Mouse (Mus musculus) testis, adult 2 months (tissue): ENCODE measurements around the gene Aloxe3.

Source experiments
- CTCF ChIP-seq: fragments of 200-500 bp; IDR thresholded peaks from 2 replicates; pipeline ENCODE4 v1.5.1; 2012; ENCODE audit warnings: low read depth, mild to moderate bottlenecking, inconsistent platforms, low read length, moderate library complexity; ENCODE audit not compliant: control insufficient read depth, insufficient read depth, insufficient replicate concordance
- POLR2A ChIP-seq: fragments of 200-500 bp; IDR thresholded peaks from 2 replicates; pipeline ENCODE4 v1.6.1; 2012; ENCODE audit warnings: low read depth, mild to moderate bottlenecking, inconsistent platforms, low read length, moderate library complexity; ENCODE audit not compliant: control insufficient read depth

- TF ChIP-seq CTCF (no peak), POLR2A (no peak)
Measured at GRCm38 (mm10) chr11:69091566-69092385, 33.9 kb upstream of the Aloxe3 start.
